Mouse (Mus musculus) liver, adult 2 months (tissue): ENCODE measurements at regions not wholly inside any gene's neighbourhood (a gene's known extent, or its start where the extent isn't known, plus 50 kb on each side); places are given as distances from the start of the nearest gene placed in this dataset.

Source experiments
- CTCF ChIP-seq: fragments of 200-500 bp; IDR thresholded peaks from 2 replicates; pipeline ENCODE4 v1.5.1; 2011; ENCODE audit warnings: low read depth, low read length, control low read depth
- POLR2A ChIP-seq: fragments of 200-500 bp; IDR thresholded peaks from 2 replicates; pipeline ENCODE4 v1.6.1; 2011; ENCODE audit warnings: low read length, control low read depth; ENCODE audit not compliant: insufficient read depth; ENCODE audit errors: extremely low read depth

DNA sequence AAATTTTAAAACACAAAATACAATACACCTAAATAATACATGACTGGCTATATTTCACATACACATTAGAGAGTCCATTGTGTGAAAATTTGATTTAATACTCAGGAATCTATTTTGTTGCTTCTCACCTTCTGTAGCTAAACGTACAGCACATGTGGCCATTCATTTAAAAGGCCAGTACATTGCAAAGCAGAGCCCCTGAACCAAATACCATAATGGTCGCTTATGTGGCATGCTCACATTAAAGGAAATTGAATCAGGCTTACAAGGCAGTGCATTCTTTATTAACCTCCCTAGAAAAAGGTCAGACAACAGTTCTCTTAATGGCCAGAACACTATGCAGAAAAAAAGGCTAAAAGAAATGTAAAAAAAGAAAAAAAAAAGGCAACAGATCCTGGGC is 517.7 kb upstream of the Tenm3 start:
- TF ChIP-seq POLR2A: no peak
- TF ChIP-seq CTCF: no peak
